Mouse (Mus musculus): Measurements from ENCODE around the gene Itih2. TPM values are rescaled to one million over a fixed set of nuclear protein-coding genes. Genes with fewer than 3 reads are reported as not detected.

Itih2 gene
- polyA plus RNA-seq, 1 experiment from 2014 or later = 0.58 TPM

- H3K4me1 ChIP-seq = no peaks in the 10 kb centered on the region
- H3K27ac ChIP-seq = no peak overlapping the region
- H3K27me3 ChIP-seq = no peaks in the 10 kb centered on the region
- no peaks in the 10 kb centered on the region for H3K36me3 ChIP-seq
- H3K9ac ChIP-seq = no peak overlapping the region
- WGBS = 64% methylated on average over 6 of the region's 6 CpGs
- no peak overlapping the region for H3K4me3 ChIP-seq
- no peaks in the 10 kb centered on the region for H3K9me3 ChIP-seq
- no peak overlapping the region for H3K4me2 ChIP-seq (replicated peaks)
- ATAC-seq (ENCODE audit: insufficient number of reproducible peaks, insufficient read depth, low FRiP score, low TSS enrichment) = no peak
Measured at GRCm38 (mm10) chr2:10108535-10109189, 22.5 kb downstream of the Itih2 start.

DNA sequence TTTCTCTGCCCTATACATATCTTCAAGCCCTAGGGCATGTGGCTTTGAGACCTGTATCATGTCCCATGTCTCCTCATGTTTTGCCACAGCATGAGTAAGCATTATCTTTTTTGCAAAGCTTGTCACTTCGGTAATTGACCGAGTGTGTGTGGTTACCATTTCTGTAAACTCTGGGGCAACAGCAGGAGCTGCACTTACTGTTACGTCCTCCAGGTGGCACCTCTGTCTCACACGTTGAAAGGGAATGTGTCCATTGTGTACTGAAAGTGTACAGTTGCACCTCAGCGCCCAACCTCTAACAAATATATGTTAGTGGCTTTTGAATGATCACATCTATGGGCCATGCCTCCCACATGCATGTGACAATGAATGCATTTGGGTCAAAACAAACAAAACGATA lies 30.0 kb downstream of the Itih2 start:
- H3K36me3 ChIP-seq = no peaks in the 10 kb centered on the region
- no peak for ATAC-seq (ENCODE audit: insufficient number of reproducible peaks, insufficient read depth, low FRiP score, low TSS enrichment)
- H3K27me3 ChIP-seq = no peaks in the 10 kb centered on the region
- no peak overlapping the region for H3K27ac ChIP-seq
- 43% methylated on average over 6 of the region's 6 CpGs for WGBS
- H3K9me3 ChIP-seq = no peaks in the 10 kb centered on the region
- no peak overlapping the region for H3K9ac ChIP-seq
- H3K4me1 ChIP-seq = no peaks in the 10 kb centered on the region
- no peak overlapping the region for H3K4me2 ChIP-seq (replicated peaks)
- H3K4me3 ChIP-seq = no peak overlapping the region

DNA sequence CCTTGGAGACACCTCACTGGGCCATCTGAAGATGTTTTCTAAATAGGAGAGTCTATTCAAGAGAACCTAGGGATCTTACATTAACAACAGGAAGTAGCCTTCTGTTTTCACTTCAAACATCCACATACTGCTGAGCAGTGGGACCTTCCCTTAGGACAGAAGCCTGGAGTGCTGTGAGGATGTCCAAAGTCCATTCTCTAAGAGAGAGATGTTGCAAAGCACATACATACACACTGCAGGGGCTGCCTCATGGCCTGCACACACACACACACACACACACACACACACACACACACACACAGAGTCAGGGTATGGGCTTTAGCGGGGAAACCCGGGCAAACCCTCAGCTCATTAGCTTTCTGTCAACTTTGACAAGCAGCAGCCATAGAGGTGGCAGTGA lies 30.7 kb downstream of the Itih2 start:
- Histone ChIP-seq H3K4me1 (no peaks in the 10 kb centered on the region), H3K9ac (no peak overlapping the region), H3K4me2 (replicated peaks) (no peak overlapping the region), H3K36me3 (no peaks in the 10 kb centered on the region), H3K27ac (no peak overlapping the region), H3K27me3 (no peaks in the 10 kb centered on the region), H3K4me3 (no peak overlapping the region), H3K9me3 (no peaks in the 10 kb centered on the region)
- ATAC-seq (ENCODE audit: insufficient number of reproducible peaks, insufficient read depth, low FRiP score, low TSS enrichment) = no peak
- WGBS = 76% methylated on average over 2 of the region's 2 CpGs

DNA sequence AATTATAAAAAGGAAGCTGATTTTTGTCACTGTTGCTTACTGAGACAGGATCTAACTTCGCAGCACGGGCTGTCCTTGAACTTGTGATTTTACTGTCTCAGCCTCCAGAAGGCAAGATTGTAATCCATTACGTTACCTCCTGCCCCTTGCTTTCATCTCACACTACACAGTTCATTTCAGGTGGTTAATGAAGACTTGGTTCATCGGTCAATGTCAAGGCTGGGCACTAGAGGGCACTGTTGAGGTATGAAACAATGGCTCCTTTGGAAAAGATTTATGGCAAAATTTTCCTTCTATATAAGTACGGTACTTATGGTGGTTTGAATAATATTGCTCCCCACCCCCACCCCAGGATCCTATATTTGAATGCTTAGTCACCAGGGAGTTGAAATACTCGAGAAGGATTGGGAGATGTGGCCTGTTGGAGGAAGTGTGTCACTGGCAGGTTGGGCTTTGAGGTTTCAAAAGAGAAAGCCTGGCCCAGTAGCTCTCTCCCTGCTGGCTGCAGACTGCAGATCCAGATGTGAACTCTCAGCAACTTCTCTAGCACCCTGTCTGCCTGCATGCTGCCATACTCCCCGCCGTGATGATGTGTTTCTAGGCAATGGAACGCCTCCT lies 32.5 kb downstream of the Itih2 start:
- Histone ChIP-seq H3K36me3 (no peaks in the 10 kb centered on the region), H3K9me3 (no peaks in the 10 kb centered on the region), H3K4me1 (no peaks in the 10 kb centered on the region), H3K27ac (no peak overlapping the region), H3K27me3 (no peaks in the 10 kb centered on the region), H3K9ac (no peak overlapping the region), H3K4me3 (no peak overlapping the region), H3K4me2 (replicated peaks) (no peak overlapping the region)
- 34% methylated on average over 9 of the region's 9 CpGs for WGBS
- ATAC-seq (ENCODE audit: insufficient number of reproducible peaks, insufficient read depth, low FRiP score, low TSS enrichment) = no peak

DNA sequence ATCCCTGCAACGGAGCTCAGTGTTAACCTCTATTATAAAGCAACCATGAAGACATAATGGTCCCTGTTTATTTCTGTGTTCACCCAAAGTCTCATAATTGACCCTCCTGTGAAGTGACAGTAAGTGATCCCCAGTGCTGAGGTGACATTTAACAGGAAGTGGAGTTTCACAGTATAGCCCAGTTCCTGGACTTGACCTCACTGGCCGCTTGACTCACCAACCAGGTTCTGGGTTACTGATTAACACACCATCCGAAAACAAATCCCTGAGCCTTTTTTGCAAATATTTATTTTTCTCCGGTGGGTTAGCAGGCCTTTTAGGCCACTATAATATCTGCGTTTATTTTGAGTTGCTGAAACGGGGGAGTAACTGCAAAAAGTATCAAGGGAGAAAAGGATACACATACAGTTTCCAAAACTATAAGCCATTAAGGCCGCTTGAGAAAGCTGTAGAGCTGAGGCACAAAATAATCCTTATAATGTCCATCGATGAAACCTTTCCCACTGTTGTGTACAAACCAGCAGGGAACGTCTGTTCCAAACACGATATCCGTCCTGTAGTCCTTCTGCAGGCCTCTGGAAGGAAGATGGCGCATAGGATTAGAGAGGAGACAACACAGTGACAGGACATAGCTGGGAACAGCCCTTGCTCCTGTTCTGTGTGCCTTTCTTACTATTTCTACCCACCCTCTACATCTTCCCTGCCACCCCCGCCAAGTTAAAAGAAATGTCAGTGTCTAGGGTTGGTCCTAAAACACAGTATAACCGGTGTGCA lies 36.7 kb downstream of the Itih2 start:
- 87% methylated on average over 14 of the region's 14 CpGs for WGBS
- H3K36me3 ChIP-seq = peaks cover 31% of the 10 kb centered on the region
- no peaks in the 10 kb centered on the region for H3K4me1 ChIP-seq

GRCm38 (mm10) chr2:10087256-10087850 lies 43.8 kb downstream of the Itih2 start:
- no peaks in the 10 kb centered on the region for H3K27me3 ChIP-seq
- no peaks in the 10 kb centered on the region for H3K4me1 ChIP-seq
- WGBS = 87% methylated on average over 8 of the region's 8 CpGs
- no peak overlapping the region for H3K4me3 ChIP-seq
- peaks cover 62% of the 10 kb centered on the region for H3K36me3 ChIP-seq
- ATAC-seq (ENCODE audit: insufficient number of reproducible peaks, insufficient read depth, low FRiP score, low TSS enrichment) = no peak
- no peak overlapping the region for H3K27ac ChIP-seq
- H3K9ac ChIP-seq = no peak overlapping the region
- no peak overlapping the region for H3K4me2 ChIP-seq (replicated peaks)
- H3K9me3 ChIP-seq = no peaks in the 10 kb centered on the region

More for the DNA sequence above, 36.7 kb downstream of the Itih2 start:
- Histone ChIP-seq H3K27ac (no peak overlapping the region), H3K9ac (no peak overlapping the region), H3K27me3 (no peaks in the 10 kb centered on the region), H3K4me3 (no peak overlapping the region), H3K4me2 (replicated peaks) (no peak overlapping the region), H3K9me3 (no peaks in the 10 kb centered on the region)
- ATAC-seq (ENCODE audit: insufficient number of reproducible peaks, insufficient read depth, low FRiP score, low TSS enrichment) = no peak

GRCm38 (mm10) chr2:10082737-10083136 lies 48.5 kb downstream of the Itih2 start:
- WGBS = 44% methylated on average over 1 of the region's 1 CpGs
- Histone ChIP-seq H3K9me3 (no peaks in the 10 kb centered on the region), H3K4me1 (peaks cover 23% of the 10 kb centered on the region)

GRCm38 (mm10) chr2:10081453-10082080 lies 49.6 kb downstream of the Itih2 start:
- Histone ChIP-seq H3K4me3 (peak overlapping the region; percentile 87), H3K27ac (no peak overlapping the region), H3K36me3 (peaks cover 16% of the 10 kb centered on the region; the same call in 1 of the 2 replicates), H3K4me2 (replicated peaks) (peak overlapping the region; percentile 69), H3K9ac (no peak overlapping the region), H3K27me3 (no peaks in the 10 kb centered on the region), H3K9me3 (no peaks in the 10 kb centered on the region), H3K4me1 (peaks cover 23% of the 10 kb centered on the region)
- 83% methylated on average over 5 of the region's 5 CpGs for WGBS
- no peak for ATAC-seq (ENCODE audit: insufficient number of reproducible peaks, insufficient read depth, low FRiP score, low TSS enrichment)

More at GRCm38 (mm10) chr2:10082737-10083136, 48.5 kb downstream of the Itih2 start:
- Histone ChIP-seq H3K27ac (no peak overlapping the region), H3K27me3 (no peaks in the 10 kb centered on the region), H3K36me3 (peaks cover 23% of the 10 kb centered on the region), H3K9ac (no peak overlapping the region), H3K4me3 (no peak overlapping the region), H3K4me2 (replicated peaks) (no peak overlapping the region)
- no peak for ATAC-seq (ENCODE audit: insufficient number of reproducible peaks, insufficient read depth, low FRiP score, low TSS enrichment)

DNA sequence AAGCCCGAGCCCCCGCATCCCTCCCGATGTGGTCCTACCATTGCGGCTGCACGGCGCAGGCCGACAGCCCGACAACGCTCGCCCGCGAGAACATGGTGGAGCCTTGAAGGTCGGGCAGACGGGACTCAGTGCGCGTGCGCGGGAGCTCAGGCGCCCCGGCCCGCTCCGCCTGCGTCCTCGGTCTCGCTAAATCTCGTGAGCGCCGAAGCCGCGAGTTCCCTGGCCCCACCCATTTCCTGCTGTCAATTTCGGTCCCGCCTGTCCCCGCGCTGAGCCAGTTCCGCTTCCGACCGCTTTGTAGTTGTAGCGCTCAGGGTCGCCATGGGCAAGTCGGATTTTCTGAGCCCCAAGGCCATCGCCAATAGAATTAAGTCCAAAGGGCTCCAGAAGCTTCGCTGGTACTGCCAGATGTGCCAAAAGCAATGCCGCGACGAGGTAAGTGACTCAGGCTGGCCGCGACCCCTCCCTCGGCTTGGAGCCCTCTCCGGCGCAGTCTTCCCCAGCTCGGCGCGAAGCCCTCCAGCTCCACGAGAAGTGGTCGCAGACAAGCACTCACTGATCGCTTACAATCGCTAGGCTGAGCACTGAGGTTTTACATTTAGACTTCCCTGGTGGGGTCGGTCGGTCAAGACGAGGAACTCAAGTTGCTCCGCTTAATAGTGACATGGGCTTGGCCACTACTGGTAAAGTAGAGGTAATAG lies 50.7 kb downstream of the Itih2 start, which contains the start of the genes Atp5c1 and Kin:
TSS of gene Atp5c1 (minus strand) at position 201 of the 701 bp plus-strand sequence.
TSS of gene Kin (plus strand) at position 284 of the 701 bp plus-strand sequence.
- peak within 1 kb of the TSS; percentile 87 for H3K4me3 ChIP-seq
- H3K4me1 ChIP-seq = peaks cover 23% of the 10 kb centered on the region
- peak within 1 kb of the TSS; percentile 69 for H3K4me2 ChIP-seq (replicated peaks)
- peak; percentile 97 for ATAC-seq (ENCODE audit: insufficient number of reproducible peaks, insufficient read depth, low FRiP score, low TSS enrichment)
- WGBS = under 1% methylated on average over 61 of the region's 61 CpGs
- H3K9me3 ChIP-seq = no peaks in the 10 kb centered on the region
- peak within 1 kb of the TSS; percentile 98 for H3K9ac ChIP-seq
- H3K27ac ChIP-seq = peak within 1 kb of the TSS; percentile 90
- H3K36me3 ChIP-seq = 0 out of 2 replicates have a peak, but pooled peaks cover 9% of the 10 kb centered on the region
- H3K27me3 ChIP-seq = no peaks in the 10 kb centered on the region

DNA sequence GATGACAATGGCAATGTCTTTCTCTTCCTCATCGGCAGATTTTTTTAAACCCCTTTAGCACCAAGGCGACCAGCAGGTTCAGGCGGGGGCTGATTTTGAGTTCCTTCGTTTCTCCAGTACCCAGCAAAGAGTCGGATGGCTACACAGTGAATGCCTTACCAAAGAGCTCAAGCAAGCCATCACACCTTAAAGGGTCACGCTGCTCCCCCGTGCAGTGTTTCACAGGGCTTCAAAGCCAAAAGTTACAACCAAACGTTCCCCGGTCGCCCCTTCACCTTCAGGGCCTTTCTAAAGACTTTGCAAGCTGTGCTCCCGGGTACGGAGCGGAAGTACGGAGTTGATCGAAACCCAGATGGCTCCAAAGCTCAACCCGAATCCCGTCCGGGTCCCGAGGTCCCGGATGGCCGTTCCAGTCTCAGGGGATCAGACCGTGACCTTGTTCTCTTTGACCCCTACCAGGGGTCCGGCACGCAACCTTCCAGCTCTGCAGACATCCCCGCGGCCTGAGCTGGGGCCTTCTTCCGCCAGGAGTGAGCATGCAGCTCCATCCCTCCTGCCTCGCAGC lies 51.4 kb downstream of the Itih2 start:
- Histone ChIP-seq H3K36me3 (0 out of 2 replicates have a peak, but pooled peaks cover 7% of the 10 kb centered on the region), H3K9me3 (no peaks in the 10 kb centered on the region), H3K4me3 (peak overlapping the region; percentile 87), H3K27me3 (no peaks in the 10 kb centered on the region), H3K27ac (peak overlapping the region; percentile 90), H3K4me1 (peaks cover 23% of the 10 kb centered on the region), H3K9ac (peak overlapping the region; percentile 98), H3K4me2 (replicated peaks) (peak overlapping the region; percentile 69)
- ATAC-seq (ENCODE audit: insufficient number of reproducible peaks, insufficient read depth, low FRiP score, low TSS enrichment) = no peak
- WGBS = under 1% methylated on average over 28 of the region's 28 CpGs
